8 mouse cellular contexts compared by ENCODE assay signal in genomic region chr13:34148767-34149392, GRCm38 (mm10). TPM values are rescaled to one million over a fixed set of nuclear protein-coding genes. Genes with fewer than 3 reads are reported as not detected.
DNase-seq lines count a peak whose midpoint lies in the region; ATAC-seq and TF ChIP-seq lines count a peak whose summit lies in the region.

No protein-coding gene starts in this region.

- peak overlapping the region; percentile 73 for H3K4me3 ChIP-seq in E14TG2a.4 (replicated peaks; ENCODE audit: low read length)
- peak overlapping the region; percentile 51 for H3K4me3 ChIP-seq in layer of hippocampus, adult 2 months
- peak overlapping the region; percentile 43 for H3K4me3 ChIP-seq in liver, postnatal 0 days (ENCODE audit: low read depth, low read length)
- H3K4me3 ChIP-seq in neural tube, embryonic 12.5 days: peak overlapping the region; percentile 24

- H3K27ac ChIP-seq in layer of hippocampus, adult 2 months: peak overlapping the region; percentile 92
- no peak overlapping the region for H3K27ac ChIP-seq in liver, postnatal 0 days (ENCODE audit: low read depth)
- peak overlapping the region; percentile 96 for H3K27ac ChIP-seq in neural tube, embryonic 12.5 days

- peaks cover 83% of the 10 kb centered on the region for H3K4me1 ChIP-seq in E14TG2a.4 (replicated peaks; ENCODE audit: low read depth, low read length)
- peaks cover 7% of the 10 kb centered on the region; the same call in 1 of the 2 replicates for H3K4me1 ChIP-seq in liver, postnatal 0 days (ENCODE audit: insufficient read depth)
- H3K4me1 ChIP-seq in neural tube, embryonic 12.5 days: peaks cover 30% of the 10 kb centered on the region

- H3K9ac ChIP-seq in liver, postnatal 0 days (replicated peaks): peak overlapping the region; percentile 48
- peak overlapping the region; percentile 63 for H3K9ac ChIP-seq in neural tube, embryonic 12.5 days

- no peaks in the 10 kb centered on the region for H3K9me3 ChIP-seq in E14TG2a.4 (ENCODE audit: low read length)
- H3K9me3 ChIP-seq in liver, postnatal 0 days (ENCODE audit: low read length): no peaks in the 10 kb centered on the region
- no peaks in the 10 kb centered on the region for H3K9me3 ChIP-seq in neural tube, embryonic 12.5 days

- no peaks in the 10 kb centered on the region for H3K36me3 ChIP-seq in E14TG2a.4 (ENCODE audit: insufficient read depth, low read length)
- H3K36me3 ChIP-seq in liver, postnatal 0 days (replicated peaks; ENCODE audit: insufficient read depth, low read length): no peaks in the 10 kb centered on the region
- no peaks in the 10 kb centered on the region for H3K36me3 ChIP-seq in neural tube, embryonic 12.5 days

- no peaks in the 10 kb centered on the region for H3K27me3 ChIP-seq in E14TG2a.4 (ENCODE audit: insufficient read depth, low read length)
- peaks cover 5% of the 10 kb centered on the region; the same call in 1 of the 2 replicates for H3K27me3 ChIP-seq in liver, postnatal 0 days (ENCODE audit: insufficient read depth, low read length)
- H3K27me3 ChIP-seq in neural tube, embryonic 12.5 days (replicated peaks): no peaks in the 10 kb centered on the region

- H3K4me2 ChIP-seq in liver, postnatal 0 days (ENCODE audit: low read depth, low read length): peak overlapping the region; percentile 72
- H3K4me2 ChIP-seq in neural tube, embryonic 12.5 days (replicated peaks): peak overlapping the region; percentile 60

- peak; percentile 56 for ATAC-seq in frontal cortex, adult (ENCODE audit: low TSS enrichment)
- peak; percentile 55 for ATAC-seq in liver, postnatal 0 days
- peak; percentile 91 for ATAC-seq in neural tube, embryonic 12.5 days (ENCODE audit: low FRiP score, low read depth)

- WGBS in liver, postnatal 0 days (ENCODE audit: insufficient replicate concordance): 7% methylated on average over 23 of the region's 23 CpGs
- 1% methylated on average over 23 of the region's 23 CpGs for WGBS in neural tube, embryonic 12.5 days

- TF ChIP-seq CTCF in E14TG2a.4 (conservative IDR thresholded peaks at IDR 0.05; ENCODE audit: low read length): no peak
- TF ChIP-seq CTCF in layer of hippocampus, adult 2 months (conservative IDR thresholded peaks at IDR 0.05): peak; percentile 23
- 0 out of 2 replicates have a peak, but pooled peaks have one; percentile 2 for TF ChIP-seq CTCF in liver, postnatal 0 days (IDR thresholded peaks at IDR 0.05; ENCODE audit: low read depth)

- peak; percentile 64 for DNase-seq in cerebellum, adult 8-10 months
- peak; percentile 73 for DNase-seq in heart, postnatal 4 days
- peak; percentile 64 to 86 for DNase-seq in layer of hippocampus, adult 2 months (ENCODE audit: low spot score in 2 of 2)
- peak; percentile 44 for DNase-seq in liver, postnatal 0 days
- peak; percentile 57 for DNase-seq in thymus, postnatal 36 days

- no peak for TF ChIP-seq EP300 in liver, postnatal 0 days (IDR thresholded peaks at IDR 0.05; ENCODE audit: low read depth)

RNA-seq across cellular contexts. Expression of gene Psmg4, which starts 13.9 kb away (rescaled TPM):
- total RNA-seq in heart, postnatal 4 days (2021): 10 to 100 TPM; 41.1 to 41.3 TPM
- total RNA-seq in layer of hippocampus, adult 2 months (2021): 10 to 100 TPM; 23.7 to 23.9 TPM
- 49.2 and 50.5 TPM in 2 replicates for polyA plus RNA-seq in liver, postnatal 0 days (2015; fragmentation: Nextera tagmentation; extraction: Ambion mirVana)
- 96.9 and 101 TPM in 2 replicates for polyA plus RNA-seq in neural tube, embryonic 12.5 days (2016; fragmentation: Nextera tagmentation; extraction: Ambion mirVana)

RNA-seq across cellular contexts. Expression of gene Tubb2b, which starts 18.6 kb away (rescaled TPM):
- 100 to 1,000 TPM; 100 to 106 TPM for total RNA-seq in heart, postnatal 4 days (2021)
- 100 to 1,000 TPM; 227 to 233 TPM for total RNA-seq in layer of hippocampus, adult 2 months (2021)
- 0.28 and 0.31 TPM in 2 replicates for polyA plus RNA-seq in liver, postnatal 0 days (2015; fragmentation: Nextera tagmentation; extraction: Ambion mirVana)
- 425 and 501 TPM in 2 replicates for polyA plus RNA-seq in neural tube, embryonic 12.5 days (2016; fragmentation: Nextera tagmentation; extraction: Ambion mirVana)
